Mouse (Mus musculus) cerebellum, adult 2 months (tissue): ENCODE measurements around the gene Zfp462. TPM values are rescaled to one million over a fixed set of nuclear protein-coding genes. Genes with fewer than 3 reads are reported as not detected.
A peak's percentile ranks its signal among the peaks of the same experiment; 100 is the strongest.

ENCODE experiments used
- DNase-seq, 2 experiments: peaks; one replicate each; pipeline ENCODE4 v3.0.0; 2021
- H3K27ac ChIP-seq: fragments of 200-500 bp; 2 replicates; pipeline ENCODE4 v1.5.1; 2012; ENCODE audit warnings: low read length, control low read depth, inconsistent platforms; ENCODE audit not compliant: insufficient read depth
- H3K27me3 ChIP-seq: fragments of 200-500 bp; 2 replicates; pipeline ENCODE4 v1.6.1; 2012; ENCODE audit warnings: inconsistent platforms, mild to moderate bottlenecking, low read length, moderate library complexity; ENCODE audit not compliant: control insufficient read depth, insufficient read depth
- H3K4me1 ChIP-seq: fragments of 200-500 bp; 2 replicates; pipeline ENCODE4 v1.6.1; 2011; ENCODE audit warnings: low read length; ENCODE audit not compliant: control insufficient read depth, insufficient read depth
- H3K4me3 ChIP-seq: fragments of 200-500 bp; replicated peaks from 2 replicates; pipeline ENCODE3; 2011; ENCODE audit warnings: mild to moderate bottlenecking, low read depth, low read length, control low read depth; ENCODE audit not compliant: insufficient read depth
- CTCF ChIP-seq: fragments of 200-500 bp; IDR thresholded peaks from 2 replicates; pipeline ENCODE4 v1.5.1; 2011; ENCODE audit warnings: low read depth, mild to moderate bottlenecking, control low read depth, low read length, moderate library complexity, borderline replicate concordance; ENCODE audit not compliant: insufficient read depth
- POLR2A ChIP-seq: fragments of 200-500 bp; IDR thresholded peaks from 2 replicates; pipeline ENCODE4 v1.6.1; 2011; ENCODE audit warnings: low read length, control low read depth, borderline replicate concordance; ENCODE audit not compliant: insufficient read depth
- WGBS: fragments of 180-500 bp; shearing (Covaris S2); methylation state at CpG from one replicate; pipeline ENCODE4 v1.1.7; 2018; 5-methylcytosine and 5-hydroxymethylcytosine counted together
- polyA plus RNA-seq: library from polyadenylated mRNA; depleted of rRNA; stranded (reverse); fragments of >200 nt; gene quantifications from 2 replicates; pipeline ENCODE4 v1.2.3, GENCODE M21; 2012

Gene Zfp462
- polyA plus RNA-seq, 1 experiment, result 15.9 TPM

DNA sequence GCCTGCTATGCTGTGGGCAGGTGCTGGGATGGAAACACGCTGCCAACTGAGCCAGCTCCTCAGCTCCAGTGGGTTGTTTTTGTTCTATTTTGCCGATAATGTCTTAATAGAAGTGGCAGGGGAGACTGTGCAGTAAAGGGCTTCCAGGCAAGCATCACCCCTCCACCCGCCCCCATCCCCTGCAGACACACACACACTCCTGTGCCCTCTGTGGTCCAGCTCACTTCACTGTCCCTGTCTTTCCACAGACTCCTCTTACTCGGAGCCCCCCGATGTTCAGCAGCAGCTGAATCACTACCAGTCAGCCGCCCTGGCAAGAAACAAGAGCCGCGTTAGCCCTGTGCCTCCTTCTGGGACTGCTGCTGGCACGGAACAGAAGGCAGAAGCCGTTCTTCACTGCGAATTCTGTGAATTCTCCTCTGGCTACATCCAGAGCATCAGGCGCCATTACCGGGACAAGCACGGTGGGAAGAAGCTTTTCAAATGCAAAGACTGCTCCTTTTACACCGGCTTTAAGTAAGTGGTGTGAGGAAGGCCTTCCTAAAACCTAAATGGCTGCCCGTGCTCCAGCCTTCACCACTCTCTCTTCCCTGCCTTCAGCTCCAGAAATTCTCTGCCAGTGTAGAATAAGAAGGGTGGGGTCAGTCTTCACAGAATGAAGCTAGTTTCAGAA, 105.2 kb downstream of the Zfp462 start:
- Histone ChIP-seq H3K27ac (no peak overlapping the region), H3K4me3 (no peak overlapping the region), H3K4me1 (no peaks in the 10 kb centered on the region), H3K27me3 (no peaks in the 10 kb centered on the region)
- TF ChIP-seq POLR2A (no peak), CTCF (no peak)
- DNase-seq, result peak in 1 of 2 experiments; percentile 25
- WGBS, result 32% methylated on average over 16 of the region's 16 CpGs

DNA sequence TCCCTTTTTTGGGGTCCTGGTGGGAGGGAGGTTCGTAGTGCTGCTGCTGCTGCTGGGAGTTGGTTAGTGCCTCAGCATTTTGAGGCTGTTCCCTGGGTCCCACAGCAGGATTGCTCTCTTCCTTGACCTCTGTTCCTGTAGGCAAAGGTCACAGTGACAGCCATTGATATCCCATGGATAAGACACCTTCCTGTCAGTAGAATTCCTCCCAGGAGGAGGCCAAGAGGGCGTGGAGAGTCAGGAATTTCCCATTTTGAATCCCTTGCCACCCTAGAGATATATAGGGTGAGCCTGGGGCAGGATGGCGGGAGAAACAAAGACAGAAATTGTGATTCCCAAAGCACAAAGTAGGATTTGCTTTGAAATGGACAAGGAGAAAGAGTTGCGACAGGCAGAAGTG, 106.5 kb downstream of the Zfp462 start:
- H3K4me1 ChIP-seq, result no peaks in the 10 kb centered on the region
- no peak for DNase-seq
- H3K27ac ChIP-seq, result no peak overlapping the region
- no peak overlapping the region for H3K4me3 ChIP-seq
- H3K27me3 ChIP-seq, result no peaks in the 10 kb centered on the region
- WGBS, result 96% methylated on average over 4 of the region's 4 CpGs
- TF ChIP-seq CTCF (no peak), POLR2A (no peak)

DNA sequence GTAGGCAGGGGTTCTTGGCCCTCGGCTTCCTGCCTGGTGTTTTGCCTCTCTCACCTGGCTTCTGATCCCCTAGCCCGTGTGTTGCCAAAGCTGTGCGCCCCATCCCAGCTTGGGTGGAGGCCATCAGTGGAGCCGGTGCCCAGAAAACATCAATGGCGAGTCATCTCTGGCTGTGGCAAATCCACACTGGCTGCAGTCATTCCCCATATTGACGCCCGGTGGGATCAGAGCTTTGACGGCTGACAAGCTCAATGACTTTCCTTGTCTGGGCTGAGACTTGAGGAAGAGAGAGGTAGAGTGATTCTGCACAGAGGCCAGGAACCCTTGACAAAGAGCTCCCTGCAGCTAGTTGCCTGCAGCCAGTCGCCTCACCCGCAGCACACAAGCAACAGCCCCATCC, 107.8 kb downstream of the Zfp462 start:
- H3K4me3 ChIP-seq, result no peak overlapping the region
- H3K27ac ChIP-seq, result no peak overlapping the region
- H3K4me1 ChIP-seq, result no peaks in the 10 kb centered on the region
- no peaks in the 10 kb centered on the region for H3K27me3 ChIP-seq
- peak in 1 of 2 experiments; percentile 15 for DNase-seq
- no peak for TF ChIP-seq POLR2A
- no peak for TF ChIP-seq CTCF
- 50% methylated on average over 10 of the region's 10 CpGs for WGBS

DNA sequence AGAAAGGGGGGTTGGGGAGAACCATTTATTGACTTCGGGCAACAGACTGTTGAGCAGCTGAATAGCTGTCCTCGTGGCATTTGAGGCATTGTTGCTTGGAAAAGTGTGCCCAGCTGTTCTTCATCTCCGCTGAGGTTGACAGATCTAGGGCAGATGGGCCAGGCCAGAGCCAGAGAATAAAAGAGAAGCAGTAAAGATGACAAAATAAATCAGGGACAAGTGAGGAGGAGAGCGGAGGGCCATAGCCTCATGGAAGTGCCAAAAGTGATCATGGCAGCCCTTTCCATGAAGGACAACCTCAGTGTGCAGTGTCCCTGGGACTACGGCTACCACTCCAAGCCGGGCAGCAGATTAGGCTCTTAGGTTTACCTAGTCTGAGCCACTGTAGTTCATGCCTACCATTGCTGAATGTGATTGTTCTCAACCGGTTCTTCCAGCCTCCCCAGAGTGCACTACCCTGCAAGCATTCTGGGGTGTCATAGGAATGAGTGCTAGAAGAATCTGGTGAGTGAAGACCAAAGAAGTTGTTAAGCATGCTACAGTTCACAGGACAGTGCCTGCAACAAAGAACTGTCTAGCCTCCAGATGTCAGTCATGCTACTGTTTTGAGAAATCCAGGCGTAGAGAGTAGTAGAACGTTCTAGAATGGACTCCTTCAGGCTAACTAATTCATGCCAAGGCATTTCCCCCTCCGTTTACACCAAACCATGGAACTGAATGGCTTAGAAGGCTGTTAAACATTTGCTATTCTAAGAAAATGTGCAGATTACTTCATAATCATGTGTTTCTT, 113.0 kb downstream of the Zfp462 start:
- Histone ChIP-seq H3K4me1 (no peaks in the 10 kb centered on the region), H3K4me3 (no peak overlapping the region), H3K27ac (no peak overlapping the region), H3K27me3 (no peaks in the 10 kb centered on the region)
- 74% methylated on average over 10 of the region's 10 CpGs for WGBS
- DNase-seq, result no peak
- TF ChIP-seq CTCF (no peak), POLR2A (no peak)

DNA sequence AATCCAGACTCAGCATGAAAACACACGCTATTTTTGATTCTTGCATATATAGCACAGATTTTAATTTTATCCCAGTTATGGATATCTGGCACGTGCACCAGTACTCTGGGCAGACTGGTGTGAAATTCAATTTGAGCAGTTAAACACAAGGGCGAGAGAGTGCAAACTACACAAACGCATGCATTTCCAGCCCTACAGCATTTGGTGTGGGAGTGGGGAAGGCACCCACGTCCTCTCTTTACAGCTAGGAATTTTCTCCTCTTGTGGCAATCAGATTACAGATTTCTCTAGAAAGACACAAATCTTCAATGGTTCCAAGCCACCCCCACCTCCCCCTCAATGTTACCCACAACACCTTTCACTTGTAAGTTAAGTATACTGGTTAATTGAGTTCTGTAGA, 114.1 kb downstream of the Zfp462 start:
- Histone ChIP-seq H3K4me3 (no peak overlapping the region), H3K27ac (no peak overlapping the region), H3K4me1 (no peaks in the 10 kb centered on the region), H3K27me3 (no peaks in the 10 kb centered on the region)
- WGBS, result 78% methylated on average over 5 of the region's 5 CpGs
- no peak for DNase-seq
- TF ChIP-seq POLR2A (no peak), CTCF (no peak)

DNA sequence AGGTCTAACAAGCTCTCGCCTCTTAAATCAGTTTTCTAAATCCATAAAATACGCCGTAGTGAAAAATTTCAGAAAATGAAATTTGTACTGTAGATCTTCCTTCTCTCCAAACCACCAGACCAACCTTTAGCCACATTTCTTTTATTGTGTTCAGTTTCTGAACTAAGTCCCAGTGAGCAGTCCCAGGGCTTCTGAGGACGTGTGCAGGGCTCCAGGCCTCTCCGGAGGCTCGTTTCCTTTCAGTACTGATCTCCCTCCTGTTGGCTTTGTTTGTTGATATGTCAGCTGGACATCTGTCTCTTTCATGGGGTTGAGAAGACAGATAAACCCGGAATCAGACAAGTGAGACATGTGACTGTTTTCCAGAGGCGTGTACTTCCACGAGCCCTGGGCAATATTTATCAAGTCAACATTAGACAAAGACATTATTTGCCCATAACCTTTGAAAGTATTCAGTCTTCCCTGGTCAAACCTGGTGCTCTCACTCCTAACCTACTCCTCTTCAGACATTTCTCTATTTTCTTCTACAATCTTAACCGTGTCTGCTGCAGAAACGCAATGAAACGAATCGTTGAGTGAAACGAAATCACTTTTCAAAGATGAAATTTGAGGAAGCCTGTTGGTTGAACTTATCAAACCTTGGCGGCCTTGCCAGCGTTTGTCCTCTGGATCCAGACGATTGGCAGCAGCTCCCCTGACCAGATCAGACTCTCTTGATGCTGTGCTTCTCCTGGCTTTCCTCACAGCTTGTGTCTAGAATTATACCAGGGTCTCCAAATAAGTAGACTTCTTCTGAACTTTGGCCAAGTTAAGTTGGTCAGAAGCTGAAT, 121.7 kb downstream of the Zfp462 start:
- TF ChIP-seq POLR2A (no peak), CTCF (no peak)
- H3K27ac ChIP-seq, result no peak overlapping the region
- H3K27me3 ChIP-seq, result no peaks in the 10 kb centered on the region; the same call in 1 of the 2 replicates
- no peaks in the 10 kb centered on the region for H3K4me1 ChIP-seq
- no peak overlapping the region for H3K4me3 ChIP-seq
- no peak for DNase-seq
- 78% methylated on average over 17 of the region's 17 CpGs for WGBS

DNA sequence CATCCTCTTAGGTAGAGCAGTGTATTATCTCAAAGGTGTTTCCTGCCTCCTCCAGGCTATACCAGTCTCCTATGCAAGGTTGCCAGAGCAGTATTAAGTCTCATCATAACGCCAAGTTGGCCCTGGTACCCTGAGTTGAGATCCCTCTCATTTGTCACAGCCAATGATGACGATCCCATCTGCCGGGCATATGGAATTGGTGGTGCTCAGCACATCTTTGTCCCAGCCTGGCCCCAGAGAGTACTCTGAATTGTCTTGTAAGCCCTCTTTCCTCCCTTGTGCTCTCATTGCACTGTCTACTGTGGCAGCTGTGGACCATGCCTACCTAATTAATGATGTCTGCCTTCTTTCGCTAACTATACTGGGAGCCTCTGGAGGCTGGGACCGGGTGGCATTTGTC, 126.7 kb downstream of the Zfp462 start:
- Histone ChIP-seq H3K27ac (no peak overlapping the region), H3K27me3 (no peaks in the 10 kb centered on the region; the same call in 1 of the 2 replicates), H3K4me3 (no peak overlapping the region), H3K4me1 (0 out of 2 replicates have a peak, but pooled peaks cover 3% of the 10 kb centered on the region)
- no peak for DNase-seq
- WGBS, result 62% methylated on average over 5 of the region's 5 CpGs
- no peak for TF ChIP-seq POLR2A
- TF ChIP-seq CTCF, result no peak
